Mouse (Mus musculus) left cerebral cortex, adult 11 months (tissue): ENCODE data around the gene Sntb2.
"Not testable (repeated sequence)": the region's sequence is repeated elsewhere in the genome, so short reads cannot be mapped to it uniquely, and the experiment has no call there.

Experiments used
- DNase-seq: peaks from one replicate; pipeline ENCODE4 v3.0.0; 2022; ENCODE audit warnings: low spot score

The Sntb2 gene

DNA sequence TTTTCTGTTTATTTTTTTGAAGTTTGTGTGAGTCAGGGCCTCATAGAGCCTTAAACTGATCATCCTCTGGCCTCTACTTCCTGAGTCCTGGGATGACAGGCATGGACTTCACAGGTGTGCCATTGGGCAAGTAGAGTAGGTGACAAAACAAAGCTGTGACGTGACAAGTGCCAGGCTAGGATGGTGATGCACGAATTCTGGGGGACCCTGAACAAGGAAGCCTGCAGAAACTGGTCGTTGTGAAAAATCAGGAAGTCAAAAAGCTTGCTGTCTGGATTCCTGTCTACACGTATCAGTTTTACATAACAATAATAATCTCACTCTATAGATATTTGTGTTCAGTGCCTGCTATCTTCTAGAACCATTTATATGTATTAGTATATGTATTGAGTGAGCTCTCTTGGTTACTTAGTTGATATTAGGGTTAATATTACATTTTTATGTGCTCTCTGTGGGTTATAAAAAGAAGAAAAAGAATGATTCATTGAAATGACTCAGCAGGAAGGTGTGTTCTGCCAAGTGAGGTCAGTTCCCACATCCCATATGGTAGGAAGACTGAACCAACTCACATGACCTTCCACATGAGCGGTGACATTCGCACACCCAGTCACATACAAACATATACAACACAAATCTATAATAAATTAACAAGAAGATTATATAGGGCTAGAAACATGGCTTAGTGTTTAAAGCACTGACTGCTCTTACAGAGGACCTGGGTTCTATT lies 37.2 kb downstream of the Sntb2 start:
- DNase-seq = no peak

- DNase-seq = not testable (repeated sequence)
Observed at GRCm38 (mm10) chr8:106973526-106973925, 38.0 kb downstream of the Sntb2 start.

DNA sequence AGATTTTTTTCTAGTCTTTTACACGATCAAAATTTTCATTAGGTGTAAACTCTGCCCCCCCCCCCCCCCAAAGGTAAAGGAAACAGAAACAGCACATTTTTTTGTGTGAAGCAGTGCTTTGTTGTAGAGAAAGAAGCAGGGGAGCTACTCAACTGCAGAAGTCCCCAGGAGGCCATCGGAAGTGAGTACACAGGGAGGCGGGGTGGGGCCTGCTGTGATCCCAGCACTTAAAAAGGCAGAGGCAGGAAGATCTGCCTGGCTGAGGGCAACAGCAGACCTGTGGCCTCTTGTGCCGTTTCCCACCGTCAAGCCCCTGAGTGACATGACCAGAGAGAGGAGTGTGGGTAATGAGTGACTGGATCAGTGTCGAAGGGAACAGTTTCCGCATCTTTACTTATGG lies 39.2 kb downstream of the Sntb2 start:
- DNase-seq = no peak

DNA sequence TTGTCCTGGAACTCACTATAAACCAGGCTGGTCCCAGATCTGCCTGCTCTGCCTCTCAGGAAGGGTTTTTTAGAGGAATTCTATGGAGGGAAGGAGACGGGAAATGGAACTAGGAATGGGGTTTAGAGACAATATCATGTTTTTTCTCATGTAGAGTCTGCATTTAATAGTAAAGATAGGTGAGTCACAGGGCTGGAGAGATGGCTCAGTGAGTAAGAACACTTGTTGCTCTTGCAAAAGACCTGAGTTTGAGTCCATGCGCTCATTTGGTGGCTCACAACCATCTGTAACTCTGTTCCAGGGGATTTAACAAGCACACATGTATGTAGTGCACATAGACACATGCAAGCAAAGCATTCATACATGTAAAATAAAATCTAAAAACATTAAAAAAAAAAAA lies 40.2 kb downstream of the Sntb2 start:
- DNase-seq = no peak

- no peak for DNase-seq
Observed at GRCm38 (mm10) chr8:106976436-106976835, 40.9 kb downstream of the Sntb2 start.

DNA sequence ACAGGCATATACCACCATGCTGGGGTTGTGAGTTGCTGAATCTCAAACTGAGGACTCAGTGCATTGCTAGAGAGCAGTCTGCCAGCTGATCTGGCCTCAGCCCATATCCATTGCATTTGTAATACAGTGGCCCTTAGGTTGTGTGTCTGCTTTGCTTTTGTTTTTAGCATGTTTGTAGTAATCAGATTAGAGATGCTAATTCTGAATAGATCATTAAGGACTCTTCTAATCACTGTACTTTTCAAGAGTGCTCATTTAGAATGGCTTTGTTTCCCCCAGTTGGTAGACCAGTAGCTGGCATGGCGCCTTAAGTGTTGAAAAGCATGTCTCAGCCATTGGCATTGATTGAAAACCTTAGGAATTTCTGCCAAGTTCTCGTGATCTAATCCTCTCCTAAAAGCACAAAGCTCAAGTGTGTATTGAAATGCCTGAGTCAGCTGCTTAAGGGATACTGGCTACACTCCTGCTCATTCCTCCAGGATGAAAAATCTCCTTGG lies 43.3 kb downstream of the Sntb2 start:
- DNase-seq = peak; percentile 28

- no peak for DNase-seq
Observed at GRCm38 (mm10) chr8:106985404-106985821, 49.9 kb downstream of the Sntb2 start.

- DNase-seq = no peak
Observed at GRCm38 (mm10) chr8:106985951-106986350, 50.4 kb downstream of the Sntb2 start.

GRCm38 (mm10) chr8:106987557-106987956 lies 52.0 kb downstream of the Sntb2 start:
- no peak for DNase-seq

DNA sequence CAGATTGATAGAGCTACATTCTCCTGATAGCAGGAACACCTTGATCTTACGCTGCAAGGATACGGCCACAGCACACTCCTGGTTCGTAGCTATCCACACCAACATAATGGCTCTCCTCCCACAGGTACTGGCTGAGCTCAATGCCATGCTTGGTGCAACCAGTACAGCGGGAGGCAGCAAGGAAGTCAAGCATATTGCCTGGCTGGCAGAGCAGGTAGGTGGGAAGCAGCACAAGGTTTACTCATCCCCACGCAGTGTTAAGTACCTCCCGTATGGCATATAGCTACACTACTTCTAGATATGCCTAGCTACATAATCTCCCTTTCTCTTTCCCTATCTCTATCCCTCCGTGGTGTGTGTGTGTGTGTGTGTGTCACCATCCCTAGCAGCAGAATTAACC lies 55.8 kb downstream of the Sntb2 start:
- DNase-seq = no peak

DNA sequence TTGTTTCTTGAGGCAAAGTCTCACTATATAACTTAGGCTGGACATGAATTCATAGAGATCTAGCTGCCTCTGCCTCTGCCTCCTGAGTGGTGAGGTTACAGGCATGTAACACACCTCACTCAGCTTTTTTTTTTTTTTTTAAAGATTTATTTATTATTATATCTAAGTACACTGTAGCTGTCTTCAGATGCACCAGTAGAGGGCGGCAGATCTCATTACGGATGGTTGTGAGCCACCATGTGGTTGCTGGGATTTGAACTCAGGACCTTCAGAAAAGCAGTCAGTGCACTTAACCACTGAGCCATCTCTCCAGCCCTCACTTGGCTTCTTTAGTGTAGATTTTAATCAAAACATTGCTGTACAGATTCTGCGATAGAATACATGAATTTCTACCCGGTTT lies 60.8 kb downstream of the Sntb2 start:
- not testable (repeated sequence) for DNase-seq

DNA sequence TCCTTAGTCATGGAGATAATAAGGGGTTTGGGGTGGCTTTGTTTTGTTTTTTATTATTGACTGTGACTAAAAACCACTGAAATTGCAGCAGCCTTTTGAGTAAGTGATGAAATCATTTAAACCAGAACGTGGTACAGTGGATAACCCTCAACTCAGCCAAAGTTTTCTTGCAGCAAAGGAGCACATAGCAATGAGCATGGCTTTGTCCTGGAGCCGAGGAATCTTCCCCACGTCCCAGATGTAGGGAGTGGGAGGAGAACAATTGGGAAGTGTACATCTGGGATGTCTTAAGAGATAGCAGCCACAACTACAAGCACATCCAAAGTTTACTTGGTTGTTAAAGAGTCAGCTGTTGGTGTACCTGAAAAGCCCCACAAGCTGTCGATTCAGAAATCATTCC lies 61.9 kb downstream of the Sntb2 start:
- no peak for DNase-seq

GRCm38 (mm10) chr8:106999068-106999467 lies 63.5 kb downstream of the Sntb2 start:
- no peak for DNase-seq

- peak; percentile 71 for DNase-seq
Observed at GRCm38 (mm10) chr8:107002532-107002931, 67.0 kb downstream of the Sntb2 start.

DNA sequence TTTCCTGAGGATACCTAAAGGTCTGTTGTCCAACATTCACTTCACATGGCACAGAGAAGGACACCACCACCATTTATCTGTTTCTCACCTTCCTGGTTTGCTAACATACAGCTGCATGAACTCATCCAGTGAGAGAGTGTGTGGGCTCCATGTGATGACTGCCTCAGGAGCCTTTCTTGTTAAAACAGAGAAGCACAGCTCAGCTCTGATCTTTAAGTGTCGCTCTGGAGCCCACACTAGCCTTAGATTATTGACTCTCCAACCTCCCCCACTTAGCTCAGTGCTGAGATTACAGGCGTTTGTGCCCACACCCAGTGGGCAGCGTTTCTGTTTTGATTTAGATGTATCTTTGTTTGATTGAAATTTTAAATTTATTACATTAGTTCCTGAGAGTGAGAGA lies 72.2 kb downstream of the Sntb2 start:
- peak; percentile 23 for DNase-seq

DNA sequence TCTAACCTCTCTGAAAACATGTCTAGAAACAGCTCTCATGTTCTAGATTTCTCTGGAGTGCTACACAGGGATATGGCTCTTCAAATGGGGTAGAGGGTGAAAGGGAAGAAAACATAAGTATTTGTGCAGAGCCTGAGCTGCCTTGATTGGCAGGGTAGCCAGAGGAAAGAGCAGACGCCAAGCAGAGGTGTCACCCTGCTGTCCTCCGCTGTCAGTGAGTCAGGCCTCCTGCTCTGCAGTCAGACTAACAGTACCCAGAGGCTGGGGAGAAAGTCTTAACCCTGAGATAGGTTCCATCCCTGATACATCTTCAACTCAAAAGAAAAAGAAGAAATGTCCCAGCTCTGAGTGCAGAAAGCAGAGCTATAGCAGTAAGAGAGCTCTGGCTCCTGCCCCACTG lies 77.1 kb downstream of the Sntb2 start:
- no peak for DNase-seq

GRCm38 (mm10) chr8:107014915-107015314 lies 79.4 kb downstream of the Sntb2 start:
- DNase-seq = no peak

DNA sequence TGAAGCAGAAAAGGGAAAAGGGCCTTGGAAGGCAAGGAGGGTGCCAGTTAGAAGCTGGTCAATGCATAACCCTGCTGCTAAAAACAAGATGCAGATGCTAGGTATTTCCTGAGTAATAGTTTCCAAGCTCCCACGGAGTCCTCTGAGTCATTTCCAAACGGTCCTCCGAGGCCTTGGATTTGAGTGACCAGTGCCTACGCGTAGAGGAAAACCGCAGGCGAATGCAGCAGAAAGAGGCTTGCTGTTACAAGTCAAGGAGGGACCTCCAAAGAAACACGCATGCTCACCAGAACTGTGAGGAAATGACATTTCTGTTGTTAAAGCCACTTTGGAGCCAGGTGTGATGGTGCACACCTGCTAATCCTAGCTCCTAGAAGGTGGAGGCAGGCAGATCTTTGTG lies 87.9 kb downstream of the Sntb2 start:
- DNase-seq = no peak

- no peak for DNase-seq
Observed at GRCm38 (mm10) chr8:107029310-107029709, 93.8 kb downstream of the Sntb2 start.

- DNase-seq = no peak
Observed at GRCm38 (mm10) chr8:107030058-107030457, 94.5 kb downstream of the Sntb2 start.

DNA sequence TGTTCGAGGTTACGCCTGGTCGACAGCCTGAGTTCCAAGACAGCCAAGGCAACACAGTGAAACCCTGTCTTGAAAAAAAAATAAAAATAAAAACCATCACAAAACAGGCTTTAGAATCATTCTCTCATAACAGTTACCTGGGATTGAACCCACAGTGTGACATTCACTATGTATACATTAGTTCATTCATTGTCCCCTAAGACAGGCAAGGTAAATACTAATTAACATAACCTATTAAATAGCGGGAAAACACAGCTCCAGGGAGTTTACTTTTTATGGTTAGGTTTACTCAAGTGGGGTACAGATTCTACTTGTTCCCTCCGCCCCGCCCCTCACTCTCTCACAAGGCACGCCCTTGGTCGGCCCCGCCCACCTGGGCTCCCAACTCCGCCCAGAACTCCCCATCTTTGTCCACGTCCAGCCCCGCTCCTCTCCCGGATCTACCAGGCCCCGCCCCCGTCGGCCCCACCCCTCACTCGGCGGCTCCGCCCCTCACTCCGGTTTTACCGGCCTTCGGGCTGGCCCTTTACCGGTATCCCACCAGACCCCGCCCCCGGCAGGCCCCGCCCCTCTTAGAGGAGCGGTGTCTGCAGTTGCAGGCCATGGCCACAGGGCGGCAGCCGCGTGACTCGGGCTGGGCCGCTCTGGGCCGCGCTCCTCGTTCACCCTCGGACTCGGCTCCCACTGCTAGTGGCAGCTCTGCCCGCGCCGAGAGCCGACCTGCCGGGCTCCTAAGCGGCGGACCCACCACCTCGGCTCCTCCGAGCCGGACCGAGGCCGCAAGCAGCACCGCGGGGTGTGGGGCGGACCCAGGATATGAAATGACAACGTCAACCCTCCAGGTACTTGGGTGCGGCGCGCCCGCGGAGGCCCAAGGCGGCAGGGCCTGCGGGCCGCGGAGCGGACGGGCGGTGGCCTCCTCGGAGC lies 95.4 kb downstream of the Sntb2 start, which contains the start of gene Vps4a:
Gene Vps4a, plus strand, starts transcription at position 573 of the 927 bp plus-strand sequence.
- DNase-seq = peak; percentile 93

DNA sequence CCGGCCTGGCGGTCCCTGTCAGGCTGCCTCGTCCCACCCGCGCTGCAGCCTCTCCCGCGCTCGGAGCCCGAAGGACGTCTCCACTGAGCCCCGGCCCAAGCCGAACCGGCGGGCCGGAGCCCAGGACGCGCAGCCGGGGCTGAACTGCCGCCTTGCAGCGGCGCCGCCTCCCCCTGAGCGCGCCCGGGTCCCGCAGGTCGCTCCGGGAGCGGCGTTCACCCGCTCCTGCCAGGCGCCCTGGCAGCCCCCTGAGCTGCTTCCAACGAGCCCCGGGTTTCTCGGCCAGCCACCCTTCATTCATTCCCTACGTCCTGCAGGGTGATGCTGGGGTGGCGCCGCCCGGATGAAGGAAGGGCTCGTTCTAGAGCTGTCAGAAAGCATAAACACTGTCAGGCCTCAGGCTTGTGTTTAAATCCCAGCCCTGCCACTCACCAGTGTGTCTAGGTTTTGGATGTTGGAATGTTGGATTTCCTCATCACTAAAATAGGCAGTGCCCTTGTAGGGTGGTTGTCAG lies 96.1 kb downstream of the Sntb2 start:
- no peak for DNase-seq

- not testable (repeated sequence) for DNase-seq
Observed at GRCm38 (mm10) chr8:107033609-107034008, 98.1 kb downstream of the Sntb2 start.
